Mouse (Mus musculus): ENCODE measurements around the gene Brd9. TPM values are rescaled to one million over a fixed set of nuclear protein-coding genes. Genes with fewer than 3 reads are reported as not detected.
A peak's percentile ranks its signal among the peaks of the same experiment; 100 is the strongest.

Brd9 gene
- polyA plus RNA-seq, 1 experiment from 2014 or later, result 55.3 TPM

GRCm38 (mm10) chr13:73939101-73939500 is 1.5 kb downstream of the Brd9 start:
- no peak overlapping the region for H3K27ac ChIP-seq (ENCODE audit: low read length)
- no peak overlapping the region for H3K4me3 ChIP-seq (ENCODE audit: low read length)

DNA sequence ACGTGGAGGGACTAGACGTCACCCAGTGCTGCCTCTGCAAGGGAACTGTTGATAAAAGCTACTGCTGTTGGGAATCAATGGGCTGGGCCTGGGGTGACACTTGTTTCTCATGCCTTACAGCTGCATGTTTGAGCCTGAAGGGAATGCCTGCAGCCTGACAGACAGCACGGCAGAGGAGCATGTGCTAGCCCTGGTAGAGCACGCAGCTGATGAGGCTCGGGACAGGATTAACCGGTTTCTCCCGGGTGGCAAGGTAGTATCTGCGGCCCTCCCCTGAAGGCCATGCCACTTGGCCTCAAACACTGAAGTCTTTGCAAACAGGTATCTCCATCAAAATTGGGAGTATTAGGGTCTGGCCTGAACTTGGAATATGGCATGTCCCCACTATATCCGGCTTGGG is 7.0 kb downstream of the Brd9 start:
- H3K36me3 ChIP-seq (ENCODE audit: control insufficient read depth, insufficient read depth, low read length), result peaks cover 46% of the 10 kb centered on the region
- no peak overlapping the region for H3K4me3 ChIP-seq (ENCODE audit: low read length)
- H3K27ac ChIP-seq (ENCODE audit: low read length), result no peak overlapping the region
- no peaks in the 10 kb centered on the region for H3K9me3 ChIP-seq (ENCODE audit: control insufficient read depth, low read length)
- H3K9ac ChIP-seq (ENCODE audit: low read length), result no peak overlapping the region
- H3K27me3 ChIP-seq (ENCODE audit: control insufficient read depth, insufficient read depth, low read depth, low read length), result no peaks in the 10 kb centered on the region
- no peaks in the 10 kb centered on the region for H3K4me1 ChIP-seq (replicated peaks; ENCODE audit: control insufficient read depth, insufficient read depth, low read length)
- no peak overlapping the region for H3K4me2 ChIP-seq (ENCODE audit: low read depth, low read length)
- no peak for ATAC-seq (ENCODE audit: low read depth)
- 83% methylated on average over 9 of the region's 9 CpGs for WGBS

More at GRCm38 (mm10) chr13:73939101-73939500, 1.5 kb downstream of the Brd9 start:
- peaks cover 24% of the 10 kb centered on the region for H3K36me3 ChIP-seq (ENCODE audit: control insufficient read depth, insufficient read depth, low read length)
- H3K9me3 ChIP-seq (ENCODE audit: control insufficient read depth, low read length), result no peaks in the 10 kb centered on the region
- peaks cover 12% of the 10 kb centered on the region for H3K4me1 ChIP-seq (replicated peaks; ENCODE audit: control insufficient read depth, insufficient read depth, low read length)
- H3K4me2 ChIP-seq (ENCODE audit: low read depth, low read length), result no peak overlapping the region
- H3K27me3 ChIP-seq (ENCODE audit: control insufficient read depth, insufficient read depth, low read depth, low read length), result no peaks in the 10 kb centered on the region
- 89% methylated on average over 5 of the region's 5 CpGs for WGBS
- no peak overlapping the region for H3K9ac ChIP-seq (ENCODE audit: low read length)
- no peak for ATAC-seq (ENCODE audit: low read depth)

- no peak for ATAC-seq (ENCODE audit: low read depth)
- Histone ChIP-seq H3K4me2 (ENCODE audit: low read depth, low read length) (no peak overlapping the region), H3K9ac (ENCODE audit: low read length) (no peak overlapping the region), H3K4me3 (ENCODE audit: low read length) (no peak overlapping the region), H3K36me3 (ENCODE audit: control insufficient read depth, insufficient read depth, low read length) (peaks cover 27% of the 10 kb centered on the region), H3K27ac (ENCODE audit: low read length) (no peak overlapping the region), H3K4me1 (replicated peaks; ENCODE audit: control insufficient read depth, insufficient read depth, low read length) (no peaks in the 10 kb centered on the region), H3K9me3 (ENCODE audit: control insufficient read depth, low read length) (no peaks in the 10 kb centered on the region), H3K27me3 (ENCODE audit: control insufficient read depth, insufficient read depth, low read depth, low read length) (no peaks in the 10 kb centered on the region)
- 93% methylated on average over 1 of the region's 1 CpGs for WGBS
Observed at GRCm38 (mm10) chr13:73953551-73954130, 16.0 kb downstream of the Brd9 start.

DNA sequence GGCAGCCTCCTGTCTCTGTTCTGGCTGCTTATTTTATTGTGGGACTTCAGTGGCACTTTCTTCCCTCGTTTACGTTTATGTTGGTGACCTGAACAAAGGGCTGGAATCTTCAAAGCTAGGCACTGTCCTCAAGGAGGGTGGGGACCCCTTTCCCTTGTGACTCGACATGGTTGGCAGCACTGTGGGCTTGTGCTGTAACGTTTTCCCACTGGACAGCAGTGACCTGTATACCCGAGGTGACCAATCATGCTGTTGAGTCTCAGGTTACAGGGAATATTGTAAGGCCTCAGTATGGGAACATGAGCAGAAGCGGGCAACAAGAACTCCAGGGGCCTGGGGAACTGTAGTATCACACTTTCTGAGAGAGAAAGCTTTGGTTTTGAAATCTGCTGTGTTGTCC is 17.1 kb downstream of the Brd9 start:
- no peak for ATAC-seq (ENCODE audit: low read depth)
- H3K4me3 ChIP-seq (ENCODE audit: low read length), result no peak overlapping the region
- WGBS, result 54% methylated on average over 6 of the region's 6 CpGs
- no peaks in the 10 kb centered on the region for H3K27me3 ChIP-seq (ENCODE audit: control insufficient read depth, insufficient read depth, low read depth, low read length)
- H3K4me2 ChIP-seq (ENCODE audit: low read depth, low read length), result no peak overlapping the region
- no peak overlapping the region for H3K27ac ChIP-seq (ENCODE audit: low read length)
- no peaks in the 10 kb centered on the region for H3K4me1 ChIP-seq (replicated peaks; ENCODE audit: control insufficient read depth, insufficient read depth, low read length)
- H3K36me3 ChIP-seq (ENCODE audit: control insufficient read depth, insufficient read depth, low read length), result peaks cover 31% of the 10 kb centered on the region
- H3K9me3 ChIP-seq (ENCODE audit: control insufficient read depth, low read length), result no peaks in the 10 kb centered on the region
- H3K9ac ChIP-seq (ENCODE audit: low read length), result no peak overlapping the region

DNA sequence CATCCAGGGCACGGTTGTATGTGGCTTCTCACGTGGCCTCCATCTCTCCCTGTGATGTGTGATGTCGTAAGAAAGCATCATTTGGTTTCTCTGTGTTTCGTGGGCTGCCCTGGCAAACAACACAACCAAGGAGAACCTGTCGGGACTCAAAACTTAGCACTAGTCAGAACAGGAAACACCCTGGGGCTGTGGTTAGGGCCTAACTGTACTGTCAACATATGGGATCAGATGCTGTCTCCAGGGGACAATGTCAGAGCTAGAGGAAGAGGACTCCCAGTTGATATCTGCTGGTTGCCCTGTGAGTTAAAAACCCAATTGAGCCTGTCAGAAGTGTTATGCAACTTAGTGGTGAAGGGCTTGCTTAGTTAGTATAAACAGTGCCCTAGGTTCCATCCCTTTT is 17.9 kb downstream of the Brd9 start:
- no peaks in the 10 kb centered on the region for H3K27me3 ChIP-seq (ENCODE audit: control insufficient read depth, insufficient read depth, low read depth, low read length)
- H3K9me3 ChIP-seq (ENCODE audit: control insufficient read depth, low read length), result no peaks in the 10 kb centered on the region
- H3K9ac ChIP-seq (ENCODE audit: low read length), result no peak overlapping the region
- WGBS, result 88% methylated on average over 5 of the region's 5 CpGs
- ATAC-seq (ENCODE audit: low read depth), result no peak
- H3K4me1 ChIP-seq (replicated peaks; ENCODE audit: control insufficient read depth, insufficient read depth, low read length), result no peaks in the 10 kb centered on the region
- no peak overlapping the region for H3K4me2 ChIP-seq (ENCODE audit: low read depth, low read length)
- H3K4me3 ChIP-seq (ENCODE audit: low read length), result no peak overlapping the region
- H3K36me3 ChIP-seq (ENCODE audit: control insufficient read depth, insufficient read depth, low read length), result peaks cover 32% of the 10 kb centered on the region
- H3K27ac ChIP-seq (ENCODE audit: low read length), result no peak overlapping the region

DNA sequence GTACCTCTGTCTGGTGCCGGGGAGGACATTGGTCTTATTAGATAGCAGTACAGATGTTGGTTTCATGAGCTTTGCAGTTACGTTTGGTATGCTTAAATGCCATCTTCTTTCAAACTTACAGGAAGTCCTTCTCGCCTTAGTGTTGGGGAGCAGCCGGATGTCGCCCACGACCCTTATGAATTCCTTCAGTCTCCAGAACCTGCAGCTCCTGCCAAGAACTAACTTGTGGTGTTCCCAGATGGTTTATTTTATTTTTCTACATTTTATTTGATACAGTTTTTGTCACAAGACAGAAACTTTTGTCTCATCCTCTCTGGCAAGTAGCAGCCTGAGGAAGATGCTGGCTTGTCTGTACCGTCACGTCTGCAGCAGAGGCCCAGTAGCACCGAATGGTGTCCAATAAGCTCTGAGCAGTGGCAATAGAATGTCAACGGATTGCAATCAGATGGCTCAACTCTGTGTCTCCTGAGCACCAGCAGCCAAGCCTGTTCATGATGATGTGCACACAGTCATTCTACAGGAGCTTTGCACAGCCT is 22.6 kb downstream of the Brd9 start:
- no peak for ATAC-seq (ENCODE audit: low read depth)
- Histone ChIP-seq H3K9ac (ENCODE audit: low read length) (no peak overlapping the region), H3K27ac (ENCODE audit: low read length) (no peak overlapping the region), H3K27me3 (ENCODE audit: control insufficient read depth, insufficient read depth, low read depth, low read length) (no peaks in the 10 kb centered on the region), H3K36me3 (ENCODE audit: control insufficient read depth, insufficient read depth, low read length) (peaks cover 26% of the 10 kb centered on the region), H3K4me1 (replicated peaks; ENCODE audit: control insufficient read depth, insufficient read depth, low read length) (no peaks in the 10 kb centered on the region), H3K4me3 (ENCODE audit: low read length) (no peak overlapping the region), H3K9me3 (ENCODE audit: control insufficient read depth, low read length) (no peaks in the 10 kb centered on the region), H3K4me2 (ENCODE audit: low read depth, low read length) (no peak overlapping the region)
- WGBS, result 81% methylated on average over 10 of the region's 10 CpGs

- no peak for ATAC-seq (ENCODE audit: low read depth)
- H3K4me2 ChIP-seq (ENCODE audit: low read depth, low read length), result no peak overlapping the region
- H3K4me3 ChIP-seq (ENCODE audit: low read length), result no peak overlapping the region
- H3K9ac ChIP-seq (ENCODE audit: low read length), result no peak overlapping the region
- H3K27ac ChIP-seq (ENCODE audit: low read length), result no peak overlapping the region
- WGBS, result 82% methylated on average over 4 of the region's 4 CpGs
- H3K36me3 ChIP-seq (ENCODE audit: control insufficient read depth, insufficient read depth, low read length), result peaks cover 22% of the 10 kb centered on the region
- H3K4me1 ChIP-seq (replicated peaks; ENCODE audit: control insufficient read depth, insufficient read depth, low read length), result no peaks in the 10 kb centered on the region
- no peaks in the 10 kb centered on the region for H3K27me3 ChIP-seq (ENCODE audit: control insufficient read depth, insufficient read depth, low read depth, low read length)
- no peaks in the 10 kb centered on the region for H3K9me3 ChIP-seq (ENCODE audit: control insufficient read depth, low read length)
Observed at GRCm38 (mm10) chr13:73961177-73961576, 23.6 kb downstream of the Brd9 start.

DNA sequence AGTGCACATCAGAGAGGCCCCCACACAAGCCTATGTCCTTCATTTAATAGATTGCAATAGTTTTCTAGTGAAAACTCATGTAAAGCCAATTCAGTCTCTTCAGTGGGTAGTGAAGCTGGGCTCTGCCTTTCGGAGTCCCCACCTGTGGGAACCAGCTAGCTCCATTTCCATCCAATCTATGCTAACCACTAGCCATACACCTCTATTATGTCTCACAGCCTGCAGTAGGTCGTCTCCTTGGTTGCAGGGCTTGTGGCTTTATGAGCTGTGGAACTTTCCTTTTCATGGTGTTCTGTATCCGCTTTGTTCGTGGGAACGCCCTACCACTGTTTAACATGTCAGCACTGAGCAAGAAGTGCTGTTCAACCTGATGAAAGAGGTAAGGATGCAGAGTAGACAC is 25.9 kb downstream of the Brd9 start, which contains the start of gene Zdhhc11:
Gene Zdhhc11 (plus strand): TSS at position 301 of the 400 bp plus-strand sequence.
- ATAC-seq (ENCODE audit: low read depth), result no peak
- Histone ChIP-seq H3K36me3 (ENCODE audit: control insufficient read depth, insufficient read depth, low read length) (peaks cover 15% of the 10 kb centered on the region), H3K9ac (ENCODE audit: low read length) (no peak within 1 kb of the TSS), H3K4me2 (ENCODE audit: low read depth, low read length) (no peak within 1 kb of the TSS), H3K27me3 (ENCODE audit: control insufficient read depth, insufficient read depth, low read depth, low read length) (no peaks in the 10 kb centered on the region), H3K4me3 (ENCODE audit: low read length) (no peak within 1 kb of the TSS), H3K27ac (ENCODE audit: low read length) (no peak within 1 kb of the TSS), H3K9me3 (ENCODE audit: control insufficient read depth, low read length) (no peaks in the 10 kb centered on the region), H3K4me1 (replicated peaks; ENCODE audit: control insufficient read depth, insufficient read depth, low read length) (no peaks in the 10 kb centered on the region)
- WGBS, result 90% methylated on average over 5 of the region's 5 CpGs

DNA sequence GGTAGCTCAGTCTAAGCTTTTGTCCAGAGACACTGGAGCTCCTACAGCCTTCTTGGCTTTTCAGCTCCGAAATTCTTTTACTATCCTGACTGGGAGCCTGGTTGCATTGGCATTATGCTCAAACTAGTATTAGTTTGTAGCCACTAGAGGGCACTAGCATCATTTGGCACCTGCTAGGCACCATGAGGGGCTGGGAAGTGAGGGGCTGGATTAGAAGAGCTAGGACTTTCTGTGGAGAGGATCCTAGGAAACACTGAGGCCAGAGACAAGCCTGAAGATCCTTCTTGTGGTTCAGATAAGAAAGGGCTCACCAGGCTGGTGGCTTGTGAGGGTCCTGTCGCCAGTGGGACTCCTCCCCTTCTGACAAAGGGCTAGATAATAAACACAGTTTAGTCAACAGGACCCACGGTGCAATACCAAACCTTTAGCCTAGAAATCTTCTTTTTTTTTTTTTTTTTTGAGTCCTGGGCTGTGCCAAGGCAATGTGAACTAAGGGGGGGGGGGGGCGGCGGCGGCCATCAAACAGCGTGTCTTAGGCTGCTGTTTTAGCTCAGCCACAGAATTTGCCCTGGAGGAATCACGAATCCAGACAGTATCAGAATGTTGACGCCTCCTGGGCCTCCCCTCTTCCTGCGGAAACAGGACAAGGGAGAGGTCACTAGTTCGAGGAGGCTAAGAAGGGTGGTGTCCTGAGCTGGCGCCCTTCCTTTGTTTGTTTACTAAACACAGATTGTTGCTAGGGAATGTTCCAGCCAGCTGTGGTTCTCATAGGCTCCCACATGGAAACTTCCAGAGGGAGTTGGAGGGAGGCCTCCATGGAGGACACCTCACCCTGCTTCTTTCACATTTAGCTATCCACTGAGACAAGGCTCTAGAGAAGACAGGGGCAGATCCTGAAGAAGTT is 33.2 kb downstream of the Brd9 start:
- 13% methylated on average over 12 of the region's 12 CpGs for WGBS
- H3K4me1 ChIP-seq (replicated peaks; ENCODE audit: control insufficient read depth, insufficient read depth, low read length), result peaks cover 7% of the 10 kb centered on the region
- H3K27ac ChIP-seq (ENCODE audit: low read length), result peak overlapping the region; percentile 42; the same call in 1 of the 2 replicates
- peak overlapping the region; percentile 47 for H3K4me2 ChIP-seq (ENCODE audit: low read depth, low read length)
- H3K4me3 ChIP-seq (ENCODE audit: low read length), result peak overlapping the region; percentile 21
- H3K9ac ChIP-seq (ENCODE audit: low read length), result peak overlapping the region; percentile 38; the same call in 1 of the 2 replicates
- no peaks in the 10 kb centered on the region for H3K27me3 ChIP-seq (ENCODE audit: control insufficient read depth, insufficient read depth, low read depth, low read length)
- ATAC-seq (ENCODE audit: low read depth), result peak; percentile 92
- H3K9me3 ChIP-seq (ENCODE audit: control insufficient read depth, low read length), result no peaks in the 10 kb centered on the region
- no peaks in the 10 kb centered on the region for H3K36me3 ChIP-seq (ENCODE audit: control insufficient read depth, insufficient read depth, low read length)
